9 mouse cellular contexts compared by ENCODE assay signal in the genomic region with DNA sequence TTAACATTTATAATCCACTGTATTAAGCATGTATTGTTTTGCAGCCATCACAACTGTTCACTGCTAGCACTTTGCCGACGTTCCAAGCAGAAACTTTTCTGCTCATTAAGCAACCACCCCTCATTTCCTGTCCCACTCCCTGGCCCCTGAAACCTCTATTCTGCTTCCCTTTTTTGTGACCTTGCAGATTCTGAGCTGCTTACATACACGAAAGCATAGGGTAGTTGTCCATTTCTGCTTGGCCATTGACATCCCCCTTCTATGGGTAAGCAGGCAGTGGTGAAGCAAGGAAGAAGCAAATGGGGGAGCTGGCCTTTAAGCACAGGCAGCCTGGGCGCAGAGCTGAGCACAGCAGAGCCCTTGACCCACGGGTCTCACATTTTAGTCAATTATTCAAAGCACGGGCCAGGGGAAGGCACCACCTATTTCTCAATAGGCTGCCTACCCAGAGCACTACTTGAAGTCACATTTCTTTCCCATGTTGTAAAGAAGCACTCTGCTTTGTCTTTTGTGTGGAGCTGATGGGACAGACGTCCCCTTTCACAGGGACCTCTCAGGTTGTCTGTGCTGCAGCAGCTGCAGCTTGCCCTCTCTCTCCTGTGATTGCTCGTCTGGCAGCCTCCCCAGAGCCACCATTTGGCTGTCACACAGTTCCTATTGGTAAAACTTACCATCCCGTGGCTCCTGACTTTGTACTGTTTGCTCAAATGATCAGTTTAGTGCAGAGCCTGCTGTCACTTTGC. TPM values are rescaled to one million over a fixed set of nuclear protein-coding genes. Genes with fewer than 3 reads are reported as not detected.
DNase-seq lines count a peak whose midpoint lies in the region; ATAC-seq lines count a peak whose summit lies in the region.
"Had no signal": no experiment of that assay in that cellular context is flagged by ENCODE, and none has a peak within 500 bp of the region (broad histone marks: within the 10 kb centered on the region; RNA-seq: fewer than 3 reads in every experiment).

No protein-coding gene starts in this region.

- no peak overlapping the region for H3K4me2 ChIP-seq in forebrain, embryonic 16.5 days (ENCODE audit: low read length)

- 26% methylated on average over 9 of the region's 9 CpGs for WGBS in forebrain, embryonic 16.5 days
- WGBS in macrophage (ENCODE audit: missing documents): 10% methylated on average over 9 of the region's 9 CpGs

- H3K27me3 ChIP-seq in forebrain, embryonic 16.5 days (replicated peaks; ENCODE audit: control insufficient read depth, insufficient read depth, low read length): no peaks in the 10 kb centered on the region

- ATAC-seq in forebrain, embryonic 16.5 days: peak; percentile 72
- no peak for ATAC-seq in erythroid progenitor cell, adult 5-6 weeks (replicated peaks; ENCODE audit: low FRiP score, poor library complexity, severe bottlenecking)

- no peaks in the 10 kb centered on the region for H3K79me2 ChIP-seq in macrophage (ENCODE audit: inconsistent target)

- peak; percentile 20 to 22 for DNase-seq in cerebellum, postnatal 14 days
- DNase-seq in cerebellum, adult 9-11 months: no peak
- DNase-seq in 416B (ENCODE audit: low read depth): peak; percentile 76
- DNase-seq in urinary bladder, adult 2 months (ENCODE audit: low spot score): no peak
- no peak for DNase-seq in urinary bladder, postnatal 25 days (ENCODE audit: low spot score)
- DNase-seq: cerebellum, adult 8-10 months had no signal

- H3K9ac ChIP-seq in forebrain, embryonic 16.5 days (replicated peaks; ENCODE audit: low read depth, low read length): no peak overlapping the region

- H3K4me1 ChIP-seq in forebrain, embryonic 16.5 days (replicated peaks; ENCODE audit: control insufficient read depth, insufficient read depth, low read length): peaks cover 8% of the 10 kb centered on the region

- H3K36me3 ChIP-seq in forebrain, embryonic 16.5 days (ENCODE audit: control insufficient read depth, insufficient read depth): no peaks in the 10 kb centered on the region
- H3K36me3 ChIP-seq in macrophage (ENCODE audit: inconsistent target): no peaks in the 10 kb centered on the region

- no peak overlapping the region for H3K4me3 ChIP-seq in forebrain, embryonic 16.5 days (replicated peaks; ENCODE audit: low read length)
- H3K4me3 ChIP-seq in macrophage (ENCODE audit: inconsistent target): no peak overlapping the region

- H3K27ac ChIP-seq in forebrain, embryonic 16.5 days (ENCODE audit: low read length): no peak overlapping the region
- peak overlapping the region; percentile 64 for H3K27ac ChIP-seq in macrophage

- no peaks in the 10 kb centered on the region for H3K9me3 ChIP-seq in forebrain, embryonic 16.5 days (ENCODE audit: control insufficient read depth, low read length)

RNA-seq across cellular contexts. Expression of gene Gm33543, which starts 25.1 kb away (rescaled TPM):
- polyA plus RNA-seq in forebrain, embryonic 16.5 days (2015; fragmentation: Nextera tagmentation; extraction: Ambion mirVana): not detected in 2 replicates
- not detected for total RNA-seq in macrophage (2018; cell fraction: chromatin; rRNA removed)
- not detected for total RNA-seq in macrophage (2018; cell fraction: cytosol; rRNA removed)
- not detected for total RNA-seq in macrophage (2018; cell fraction: nucleus; rRNA removed)
- polyA plus RNA-seq in macrophage (2018): not detected in 3 replicates
- not detected in 2 replicates for total RNA-seq in erythroid progenitor cell, adult 5-6 weeks (2015; ENCODE audit: low replicate concordance)
- not detected in 2 replicates for total RNA-seq in erythroid progenitor cell, adult 5-6 weeks (2017; ENCODE audit: low replicate concordance)
- 0.06 TPM in 1 of 2 replicates, not detected in the other for polyA plus RNA-seq in urinary bladder, adult 2 months (2012; rRNA removed)

Comparison
In these comparisons a context has a peak if more than half of its experiments do, and no peak if none do; other contexts are left out.
1. DNase-seq: peak in cerebellum, postnatal 14 days (2 of 2) and 416B (single experiment); none in cerebellum, adult 9-11 months (single experiment), urinary bladder, adult 2 months (single experiment) and urinary bladder, postnatal 25 days (single experiment).